Mouse (Mus musculus): ENCODE results near the gene Fgf11. TPM values are rescaled to one million over a fixed set of nuclear protein-coding genes. Genes with fewer than 3 reads are reported as not detected.
A peak's percentile ranks its signal among the peaks of the same experiment; 100 is the strongest.

Gene Fgf11
- polyA plus RNA-seq, 1 experiment from 2014 or later = 0.97 TPM

DNA sequence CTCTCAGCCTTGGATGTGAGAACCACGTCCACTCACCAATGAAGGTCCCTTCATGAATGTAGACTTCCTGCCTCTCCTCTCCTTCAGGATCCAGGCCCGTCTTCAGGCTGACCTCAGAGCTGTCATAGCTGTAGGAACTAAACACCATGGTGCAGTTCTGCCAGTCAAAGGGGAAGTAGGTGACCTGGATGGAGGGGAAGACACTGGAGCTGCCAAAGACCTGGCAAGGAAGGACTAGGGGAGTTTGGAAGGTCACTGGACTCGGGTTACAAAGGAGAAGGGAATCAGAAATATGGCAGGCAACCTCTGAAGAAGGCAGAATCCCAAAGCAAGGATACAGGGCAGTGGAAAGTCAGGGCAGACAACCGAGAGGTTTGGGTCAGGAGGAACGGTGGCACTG lies 8.2 kb downstream of the Fgf11 start:
- no peaks in the 10 kb centered on the region for H3K36me3 ChIP-seq
- H3K4me3 ChIP-seq = no peak overlapping the region
- no peaks in the 10 kb centered on the region for H3K9me3 ChIP-seq
- H3K27me3 ChIP-seq (ENCODE audit: insufficient read depth, poor library complexity, severe bottlenecking) = peaks cover 43% of the 10 kb centered on the region
- DNase-seq (ENCODE audit: low spot score) = no peak
- H3K27ac ChIP-seq = no peak overlapping the region
- WGBS = 59% methylated on average over 5 of the region's 5 CpGs
- H3K4me1 ChIP-seq = peaks cover 26% of the 10 kb centered on the region

DNA sequence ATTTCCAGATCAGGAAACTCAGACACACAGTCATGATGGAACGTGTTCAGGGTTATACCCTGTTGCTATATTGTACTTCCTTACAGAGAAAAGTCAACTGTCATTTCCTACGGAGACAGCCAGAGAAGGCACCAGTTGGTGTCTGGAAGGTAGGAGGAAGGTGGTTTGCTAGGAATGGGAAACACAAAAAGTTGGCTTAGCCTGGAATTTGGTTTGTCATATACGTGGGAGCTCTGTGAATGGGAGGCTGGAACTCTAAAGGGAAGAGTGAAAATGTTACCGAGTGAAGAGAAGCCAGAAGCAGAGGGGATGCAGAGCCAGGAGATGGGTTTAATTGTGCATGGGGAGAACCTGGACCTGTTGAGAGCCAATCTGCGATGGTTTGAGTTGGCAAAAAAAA lies 10.2 kb downstream of the Fgf11 start:
- H3K27me3 ChIP-seq (ENCODE audit: insufficient read depth, poor library complexity, severe bottlenecking) = peaks cover 23% of the 10 kb centered on the region
- H3K36me3 ChIP-seq = no peaks in the 10 kb centered on the region
- DNase-seq (ENCODE audit: low spot score) = no peak
- H3K4me3 ChIP-seq = no peak overlapping the region
- 71% methylated on average over 5 of the region's 5 CpGs for WGBS
- H3K27ac ChIP-seq = no peak overlapping the region
- no peaks in the 10 kb centered on the region for H3K9me3 ChIP-seq
- peaks cover 23% of the 10 kb centered on the region for H3K4me1 ChIP-seq

GRCm38 (mm10) chr11:69789431-69789830 lies 12.2 kb downstream of the Fgf11 start:
- WGBS = 63% methylated on average over 5 of the region's 5 CpGs
- DNase-seq (ENCODE audit: low spot score) = no peak
- Histone ChIP-seq H3K27ac (no peak overlapping the region), H3K27me3 (ENCODE audit: insufficient read depth, poor library complexity, severe bottlenecking) (peaks cover 20% of the 10 kb centered on the region), H3K36me3 (no peaks in the 10 kb centered on the region), H3K4me3 (no peak overlapping the region), H3K9me3 (no peaks in the 10 kb centered on the region), H3K4me1 (peaks cover 20% of the 10 kb centered on the region; the same call in 1 of the 2 replicates)

GRCm38 (mm10) chr11:69787306-69787705 lies 14.4 kb downstream of the Fgf11 start:
- 84% methylated on average over 5 of the region's 5 CpGs for WGBS

GRCm38 (mm10) chr11:69784793-69785272 lies 16.8 kb downstream of the Fgf11 start:
- H3K4me1 ChIP-seq = peaks cover 12% of the 10 kb centered on the region; the same call in 1 of the 2 replicates
- H3K4me3 ChIP-seq = peak overlapping the region; percentile 40
- H3K27me3 ChIP-seq (ENCODE audit: insufficient read depth, poor library complexity, severe bottlenecking) = peaks cover 6% of the 10 kb centered on the region; the same call in 1 of the 2 replicates
- 29% methylated on average over 15 of the region's 15 CpGs for WGBS
- H3K36me3 ChIP-seq = no peaks in the 10 kb centered on the region
- no peak for DNase-seq (ENCODE audit: low spot score)
- H3K27ac ChIP-seq = peak overlapping the region; percentile 50; the same call in 1 of the 2 replicates
- no peaks in the 10 kb centered on the region for H3K9me3 ChIP-seq

More at GRCm38 (mm10) chr11:69787306-69787705, 14.4 kb downstream of the Fgf11 start:
- DNase-seq (ENCODE audit: low spot score) = no peak
- H3K9me3 ChIP-seq = no peaks in the 10 kb centered on the region
- no peak overlapping the region for H3K4me3 ChIP-seq
- no peak overlapping the region for H3K27ac ChIP-seq
- peaks cover 18% of the 10 kb centered on the region; the same call in 1 of the 2 replicates for H3K4me1 ChIP-seq
- no peaks in the 10 kb centered on the region for H3K36me3 ChIP-seq
- peaks cover under 1% of the 10 kb centered on the region; the same call in 1 of the 2 replicates for H3K27me3 ChIP-seq (ENCODE audit: insufficient read depth, poor library complexity, severe bottlenecking)

GRCm38 (mm10) chr11:69781828-69782227 lies 19.8 kb downstream of the Fgf11 start:
- 32% methylated on average over 4 of the region's 4 CpGs for WGBS
- peaks cover 36% of the 10 kb centered on the region for H3K27me3 ChIP-seq (ENCODE audit: insufficient read depth, poor library complexity, severe bottlenecking)
- H3K9me3 ChIP-seq = no peaks in the 10 kb centered on the region
- DNase-seq (ENCODE audit: low spot score) = no peak
- H3K4me3 ChIP-seq = no peak overlapping the region
- H3K36me3 ChIP-seq = peaks cover 12% of the 10 kb centered on the region; the same call in 1 of the 2 replicates
- H3K27ac ChIP-seq = no peak overlapping the region
- peaks cover 28% of the 10 kb centered on the region for H3K4me1 ChIP-seq

DNA sequence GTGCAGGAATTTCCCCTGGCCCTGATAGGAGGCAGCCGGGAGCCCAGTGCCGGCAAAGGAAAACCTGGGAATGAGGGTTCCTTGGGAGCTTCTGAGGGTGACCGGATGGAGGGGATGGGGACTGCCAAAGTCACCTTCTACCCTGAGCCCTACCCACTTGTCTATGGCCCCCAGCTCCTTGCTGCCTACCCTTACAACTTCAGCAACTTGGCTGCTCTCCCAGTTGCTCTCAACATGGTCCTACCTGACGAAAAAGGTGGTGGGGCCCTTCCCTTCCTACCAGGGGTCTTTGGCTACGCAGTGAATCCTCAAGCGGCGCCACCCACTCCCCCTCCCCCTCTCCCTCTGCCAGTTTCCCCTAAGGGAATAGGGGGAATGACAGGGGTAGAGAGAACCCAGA lies 22.7 kb downstream of the Fgf11 start:
- no peak overlapping the region for H3K27ac ChIP-seq
- no peak overlapping the region for H3K4me3 ChIP-seq
- peaks cover 25% of the 10 kb centered on the region; the same call in 1 of the 2 replicates for H3K36me3 ChIP-seq
- no peak for DNase-seq (ENCODE audit: low spot score)
- no peaks in the 10 kb centered on the region for H3K9me3 ChIP-seq
- peaks cover 31% of the 10 kb centered on the region for H3K4me1 ChIP-seq
- WGBS = 45% methylated on average over 7 of the region's 7 CpGs
- H3K27me3 ChIP-seq (ENCODE audit: insufficient read depth, poor library complexity, severe bottlenecking) = peaks cover 50% of the 10 kb centered on the region

- Histone ChIP-seq H3K9me3 (no peaks in the 10 kb centered on the region), H3K27ac (no peak overlapping the region), H3K4me3 (no peak overlapping the region; the same call in 1 of the 2 replicates), H3K27me3 (ENCODE audit: insufficient read depth, poor library complexity, severe bottlenecking) (peaks cover 50% of the 10 kb centered on the region), H3K4me1 (peaks cover 31% of the 10 kb centered on the region), H3K36me3 (peaks cover 25% of the 10 kb centered on the region; the same call in 1 of the 2 replicates)
- 65% methylated on average over 23 of the region's 23 CpGs for WGBS
- no peak for DNase-seq (ENCODE audit: low spot score)
Observed at GRCm38 (mm10) chr11:69778258-69778982, 23.2 kb downstream of the Fgf11 start.

GRCm38 (mm10) chr11:69777504-69778257 lies 24.0 kb downstream of the Fgf11 start:
- 59% methylated on average over 26 of the region's 26 CpGs for WGBS
- Histone ChIP-seq H3K36me3 (peaks cover 29% of the 10 kb centered on the region; the same call in 1 of the 2 replicates), H3K27ac (0 out of 2 replicates have a peak overlapping the region, but pooled peaks have one; percentile 12), H3K27me3 (ENCODE audit: insufficient read depth, poor library complexity, severe bottlenecking) (peaks cover 50% of the 10 kb centered on the region), H3K4me3 (0 out of 2 replicates have a peak overlapping the region, but pooled peaks have one; percentile 7), H3K9me3 (no peaks in the 10 kb centered on the region), H3K4me1 (peaks cover 31% of the 10 kb centered on the region)
- DNase-seq (ENCODE audit: low spot score) = no peak

GRCm38 (mm10) chr11:69776488-69776887 lies 25.2 kb downstream of the Fgf11 start:
- Histone ChIP-seq H3K27ac (no peak overlapping the region), H3K36me3 (peaks cover 33% of the 10 kb centered on the region; the same call in 1 of the 2 replicates), H3K4me1 (peaks cover 31% of the 10 kb centered on the region), H3K4me3 (no peak overlapping the region), H3K9me3 (no peaks in the 10 kb centered on the region), H3K27me3 (ENCODE audit: insufficient read depth, poor library complexity, severe bottlenecking) (peaks cover 50% of the 10 kb centered on the region)
- WGBS = 74% methylated on average over 20 of the region's 20 CpGs
- DNase-seq (ENCODE audit: low spot score) = no peak

GRCm38 (mm10) chr11:69775716-69776115 lies 25.9 kb downstream of the Fgf11 start:
- peaks cover 33% of the 10 kb centered on the region; the same call in 1 of the 2 replicates for H3K36me3 ChIP-seq
- 55% methylated on average over 10 of the region's 10 CpGs for WGBS
- H3K27ac ChIP-seq = no peak overlapping the region
- H3K4me3 ChIP-seq = no peak overlapping the region
- peaks cover 50% of the 10 kb centered on the region for H3K27me3 ChIP-seq (ENCODE audit: insufficient read depth, poor library complexity, severe bottlenecking)
- no peaks in the 10 kb centered on the region for H3K9me3 ChIP-seq
- no peak for DNase-seq (ENCODE audit: low spot score)
- peaks cover 31% of the 10 kb centered on the region for H3K4me1 ChIP-seq

GRCm38 (mm10) chr11:69774961-69775360 lies 26.7 kb downstream of the Fgf11 start:
- Histone ChIP-seq H3K9me3 (no peaks in the 10 kb centered on the region), H3K4me3 (no peak overlapping the region), H3K27ac (no peak overlapping the region), H3K36me3 (peaks cover 33% of the 10 kb centered on the region; the same call in 1 of the 2 replicates), H3K27me3 (ENCODE audit: insufficient read depth, poor library complexity, severe bottlenecking) (peaks cover 45% of the 10 kb centered on the region), H3K4me1 (peaks cover 31% of the 10 kb centered on the region)
- 47% methylated on average over 5 of the region's 5 CpGs for WGBS
- no peak for DNase-seq (ENCODE audit: low spot score)

DNA sequence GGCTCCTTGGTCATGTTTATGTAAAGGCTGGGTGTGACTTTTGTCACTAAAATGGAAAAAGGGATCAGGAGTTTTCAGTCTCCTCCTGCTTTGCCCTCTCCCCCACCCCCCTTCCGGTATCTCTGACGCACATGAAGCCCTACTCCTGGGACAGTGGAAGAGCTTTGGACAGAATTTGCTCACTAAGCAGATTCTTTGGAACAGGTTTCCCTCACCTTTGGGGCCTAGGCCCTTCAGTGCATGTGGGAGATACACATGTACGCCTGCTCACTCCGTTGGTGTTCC lies 34.1 kb downstream of the Fgf11 start:
- WGBS = 50% methylated on average over 4 of the region's 4 CpGs
- Histone ChIP-seq H3K36me3 (0 out of 2 replicates have a peak, but pooled peaks cover 4% of the 10 kb centered on the region), H3K4me1 (peaks cover 40% of the 10 kb centered on the region), H3K27ac (peak overlapping the region; percentile 94; the same call in 1 of the 2 replicates), H3K27me3 (ENCODE audit: insufficient read depth, poor library complexity, severe bottlenecking) (no peaks in the 10 kb centered on the region), H3K9me3 (no peaks in the 10 kb centered on the region), H3K4me3 (peak overlapping the region; percentile 95)
- no peak for DNase-seq (ENCODE audit: low spot score)
